Mouse (Mus musculus) E14TG2a.4 (cell line): ENCODE data around the gene Ascc2.

ENCODE experiments used
- CTCF ChIP-seq: conservative IDR thresholded peaks from 2 replicates; pipeline ENCODE4 v1.5.1; 2014; ENCODE audit warnings: low read length
- POU5F1 ChIP-seq: IDR thresholded peaks from 2 replicates; pipeline ENCODE4 v1.6.1; 2014; ENCODE audit warnings: low read length, borderline replicate concordance

GRCm38 (mm10) chr11:4674593-4674992, 37.0 kb downstream of the Ascc2 start:
- TF ChIP-seq CTCF (no peak), POU5F1 (no peak)
